Mouse (Mus musculus) hindbrain, embryonic 15.5 days (tissue): ENCODE results near the gene Hacl1. TPM values are rescaled to one million over a fixed set of nuclear protein-coding genes. Genes with fewer than 3 reads are reported as not detected.
"Not testable (repeated sequence)": the region's sequence is repeated elsewhere in the genome, so short reads cannot be mapped to it uniquely, and the experiment has no call there.

ENCODE experiments used
- ATAC-seq: fragments of 200-750 bp; cut with Nextera tagmentation; 2 replicates; pipeline ENCODE4 v1.8.0; 2017; ENCODE audit warnings: low read depth, moderate number of reproducible peaks, moderate TSS enrichment; ENCODE audit not compliant: low FRiP score
- H3K27ac ChIP-seq: fragments of 300-500 bp; sonication (generic); replicated peaks from 2 replicates; pipeline ENCODE4 v1.5.1; 2015; ENCODE audit warnings: mild to moderate bottlenecking, inconsistent platforms
- H3K27me3 ChIP-seq: fragments of 300-500 bp; sonication (generic); 2 replicates; pipeline ENCODE4 v1.6.1; 2015; ENCODE audit warnings: control low read depth, inconsistent platforms
- H3K36me3 ChIP-seq: fragments of 300-500 bp; sonication (generic); 2 replicates; pipeline ENCODE4 v1.6.1; 2015; ENCODE audit warnings: control low read depth, inconsistent platforms
- H3K4me1 ChIP-seq: fragments of 300-500 bp; sonication (generic); replicated peaks from 2 replicates; pipeline ENCODE4 v1.6.1; 2015; ENCODE audit warnings: control low read depth, inconsistent platforms
- H3K4me2 ChIP-seq: fragments of 300-500 bp; sonication (generic); 2 replicates; pipeline ENCODE4 v1.6.1; 2015; ENCODE audit warnings: moderate library complexity, mild to moderate bottlenecking, inconsistent platforms
- H3K4me3 ChIP-seq: fragments of 300-500 bp; sonication (generic); 2 replicates; pipeline ENCODE4 v1.5.1; 2015; ENCODE audit warnings: mild to moderate bottlenecking, inconsistent platforms
- H3K9ac ChIP-seq: fragments of 300-500 bp; sonication (generic); 2 replicates; pipeline ENCODE4 v1.6.1; 2015; ENCODE audit warnings: inconsistent platforms
- H3K9me3 ChIP-seq: fragments of 300-500 bp; sonication (generic); 2 replicates; pipeline ENCODE4 v1.6.1; 2016; ENCODE audit warnings: control low read depth, inconsistent platforms
- WGBS: fragments of 180-500 bp; shearing (Covaris S2); methylation state at CpG from one replicate; pipeline ENCODE4 v1.1.7; 2015; 5-methylcytosine and 5-hydroxymethylcytosine counted together
- polyA plus RNA-seq: library from polyadenylated mRNA; unstranded; fragments of >200 nt; fragmentation: Nextera tagmentation; extraction: Ambion mirVana; gene quantifications from 2 replicates; pipeline ENCODE4 v1.2.1, GENCODE M21; 2015

Gene Hacl1
- polyA plus RNA-seq, 1 experiment from 2014 or later, result 11.0 TPM

GRCm38 (mm10) chr14:31605514-31605913 is 35.6 kb downstream of the Hacl1 start:
- Histone ChIP-seq H3K36me3 (no peaks in the 10 kb centered on the region), H3K27me3 (no peaks in the 10 kb centered on the region), H3K4me2 (no peak overlapping the region), H3K4me3 (no peak overlapping the region), H3K9ac (no peak overlapping the region), H3K27ac (no peak overlapping the region), H3K4me1 (no peaks in the 10 kb centered on the region), H3K9me3 (no peaks in the 10 kb centered on the region)
- WGBS, result 55% methylated on average over 6 of the region's 6 CpGs
- ATAC-seq, result no peak

- Histone ChIP-seq H3K4me2 (no peak overlapping the region), H3K9me3 (no peaks in the 10 kb centered on the region), H3K9ac (no peak overlapping the region), H3K27me3 (no peaks in the 10 kb centered on the region), H3K36me3 (no peaks in the 10 kb centered on the region), H3K27ac (no peak overlapping the region), H3K4me3 (no peak overlapping the region), H3K4me1 (no peaks in the 10 kb centered on the region)
- no peak for ATAC-seq
- WGBS, result 86% methylated on average over 5 of the region's 5 CpGs
These were observed 36.2 kb downstream of the Hacl1 start for GRCm38 (mm10) chr14:31604916-31605315.

GRCm38 (mm10) chr14:31602616-31602979 is 38.5 kb downstream of the Hacl1 start:
- ATAC-seq, H3K9ac ChIP-seq, H3K27me3 ChIP-seq, H3K4me1 ChIP-seq, H3K36me3 ChIP-seq, H3K4me2 ChIP-seq, H3K4me3 ChIP-seq, H3K27ac ChIP-seq, H3K9me3 ChIP-seq: not testable (repeated sequence)
- 89% methylated on average over 6 of the region's 6 CpGs for WGBS

GRCm38 (mm10) chr14:31601908-31602615 is 39.0 kb downstream of the Hacl1 start:
- Histone ChIP-seq H3K4me3 (no peak overlapping the region), H3K9ac (no peak overlapping the region), H3K36me3 (no peaks in the 10 kb centered on the region), H3K4me2 (no peak overlapping the region), H3K4me1 (no peaks in the 10 kb centered on the region), H3K27me3 (no peaks in the 10 kb centered on the region), H3K9me3 (no peaks in the 10 kb centered on the region), H3K27ac (no peak overlapping the region)
- 94% methylated on average over 14 of the region's 14 CpGs for WGBS
- ATAC-seq, result no peak

GRCm38 (mm10) chr14:31597446-31597845 is 43.6 kb downstream of the Hacl1 start:
- no peak overlapping the region for H3K4me3 ChIP-seq
- WGBS, result 94% methylated on average over 4 of the region's 4 CpGs
- no peaks in the 10 kb centered on the region for H3K36me3 ChIP-seq
- H3K27ac ChIP-seq, result no peak overlapping the region
- no peak for ATAC-seq
- H3K4me2 ChIP-seq, result no peak overlapping the region
- H3K9me3 ChIP-seq, result no peaks in the 10 kb centered on the region
- H3K4me1 ChIP-seq, result no peaks in the 10 kb centered on the region
- H3K9ac ChIP-seq, result no peak overlapping the region
- H3K27me3 ChIP-seq, result no peaks in the 10 kb centered on the region

- no peaks in the 10 kb centered on the region for H3K27me3 ChIP-seq
- H3K9me3 ChIP-seq, result no peaks in the 10 kb centered on the region
- ATAC-seq, result no peak
- H3K4me1 ChIP-seq, result no peaks in the 10 kb centered on the region
- no peak overlapping the region for H3K27ac ChIP-seq
- H3K36me3 ChIP-seq, result no peaks in the 10 kb centered on the region
- H3K9ac ChIP-seq, result no peak overlapping the region
- H3K4me3 ChIP-seq, result no peak overlapping the region
- 87% methylated on average over 7 of the region's 7 CpGs for WGBS
- H3K4me2 ChIP-seq, result no peak overlapping the region
These were observed 44.7 kb downstream of the Hacl1 start for GRCm38 (mm10) chr14:31596408-31596807.

GRCm38 (mm10) chr14:31594693-31595092 is 46.4 kb downstream of the Hacl1 start:
- Histone ChIP-seq H3K9ac (no peak overlapping the region), H3K27me3 (no peaks in the 10 kb centered on the region), H3K4me3 (no peak overlapping the region), H3K9me3 (no peaks in the 10 kb centered on the region), H3K4me2 (no peak overlapping the region), H3K27ac (no peak overlapping the region), H3K36me3 (no peaks in the 10 kb centered on the region), H3K4me1 (no peaks in the 10 kb centered on the region)
- ATAC-seq, result no peak
- WGBS, result 72% methylated on average over 3 of the region's 3 CpGs

GRCm38 (mm10) chr14:31593036-31593435 is 48.0 kb downstream of the Hacl1 start:
- no peak for ATAC-seq
- Histone ChIP-seq H3K36me3 (no peaks in the 10 kb centered on the region), H3K9me3 (no peaks in the 10 kb centered on the region), H3K27ac (no peak overlapping the region), H3K27me3 (no peaks in the 10 kb centered on the region), H3K9ac (no peak overlapping the region), H3K4me2 (no peak overlapping the region), H3K4me1 (no peaks in the 10 kb centered on the region), H3K4me3 (no peak overlapping the region)
- 76% methylated on average over 2 of the region's 2 CpGs for WGBS

GRCm38 (mm10) chr14:31591243-31591642 is 49.8 kb downstream of the Hacl1 start, which contains the start of gene Colq:
Gene Colq (minus strand): TSS chr14:31591343.
- Histone ChIP-seq H3K9me3 (no peaks in the 10 kb centered on the region), H3K27ac (no peak within 1 kb of the TSS), H3K36me3 (no peaks in the 10 kb centered on the region), H3K9ac (no peak within 1 kb of the TSS), H3K4me1 (no peaks in the 10 kb centered on the region), H3K4me3 (no peak within 1 kb of the TSS), H3K27me3 (no peaks in the 10 kb centered on the region), H3K4me2 (no peak within 1 kb of the TSS)
- WGBS, result 93% methylated on average over 3 of the region's 3 CpGs
- ATAC-seq, result no peak

GRCm38 (mm10) chr14:31586451-31586850 is 54.6 kb downstream of the Hacl1 start:
- Histone ChIP-seq H3K36me3 (no peaks in the 10 kb centered on the region), H3K4me3 (no peak overlapping the region), H3K4me1 (no peaks in the 10 kb centered on the region), H3K27me3 (no peaks in the 10 kb centered on the region), H3K9me3 (no peaks in the 10 kb centered on the region), H3K9ac (no peak overlapping the region), H3K4me2 (no peak overlapping the region), H3K27ac (no peak overlapping the region)
- 77% methylated on average over 8 of the region's 8 CpGs for WGBS
- no peak for ATAC-seq

- Histone ChIP-seq H3K9ac (no peak overlapping the region), H3K27ac (no peak overlapping the region), H3K9me3 (no peaks in the 10 kb centered on the region), H3K27me3 (no peaks in the 10 kb centered on the region), H3K36me3 (no peaks in the 10 kb centered on the region), H3K4me3 (no peak overlapping the region), H3K4me2 (no peak overlapping the region), H3K4me1 (no peaks in the 10 kb centered on the region)
- no peak for ATAC-seq
- WGBS, result 87% methylated on average over 8 of the region's 9 CpGs
These were observed 58.0 kb downstream of the Hacl1 start for GRCm38 (mm10) chr14:31583082-31583481.

- no peaks in the 10 kb centered on the region for H3K36me3 ChIP-seq
- H3K27ac ChIP-seq, result no peak overlapping the region
- no peaks in the 10 kb centered on the region for H3K4me1 ChIP-seq
- no peak overlapping the region for H3K4me2 ChIP-seq
- ATAC-seq, result no peak
- no peaks in the 10 kb centered on the region for H3K9me3 ChIP-seq
- 62% methylated on average over 9 of the region's 9 CpGs for WGBS
- H3K9ac ChIP-seq, result no peak overlapping the region
- H3K4me3 ChIP-seq, result no peak overlapping the region
- H3K27me3 ChIP-seq, result no peaks in the 10 kb centered on the region
These were observed 62.9 kb downstream of the Hacl1 start for GRCm38 (mm10) chr14:31577966-31578735.
